Mouse (Mus musculus) thymus, postnatal 25 days (tissue): ENCODE measurements around the gene Taf11.

Experiments
- DNase-seq: peaks from one replicate; pipeline ENCODE4 v3.0.0; 2022

Gene Taf11

GRCm38 (mm10) chr17:27909622-27910500 lies at the start of gene Taf11:
Taf11 (minus strand) TSS chr17:27909844.
- DNase-seq = peak; percentile 80

DNA sequence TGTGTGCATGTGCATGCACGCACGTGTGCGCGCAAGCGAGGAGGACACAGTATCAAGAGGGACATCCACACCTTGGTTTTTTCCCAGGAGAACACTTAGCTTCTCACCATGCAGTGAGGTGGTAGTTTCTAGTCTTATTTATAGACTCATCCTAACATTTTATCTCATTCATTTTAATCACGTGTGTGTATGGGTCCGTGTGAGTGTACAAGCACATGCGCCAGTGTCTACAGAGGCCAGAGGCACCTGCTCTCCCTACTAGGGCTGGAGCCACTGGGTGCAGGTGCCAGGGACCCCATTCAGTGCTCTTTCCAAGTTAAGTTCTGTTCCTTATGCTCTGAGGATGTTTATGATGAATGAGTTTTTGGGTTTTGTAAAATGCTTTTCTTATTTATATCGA lies 48.0 kb upstream of the Taf11 start:
- DNase-seq = no peak

DNA sequence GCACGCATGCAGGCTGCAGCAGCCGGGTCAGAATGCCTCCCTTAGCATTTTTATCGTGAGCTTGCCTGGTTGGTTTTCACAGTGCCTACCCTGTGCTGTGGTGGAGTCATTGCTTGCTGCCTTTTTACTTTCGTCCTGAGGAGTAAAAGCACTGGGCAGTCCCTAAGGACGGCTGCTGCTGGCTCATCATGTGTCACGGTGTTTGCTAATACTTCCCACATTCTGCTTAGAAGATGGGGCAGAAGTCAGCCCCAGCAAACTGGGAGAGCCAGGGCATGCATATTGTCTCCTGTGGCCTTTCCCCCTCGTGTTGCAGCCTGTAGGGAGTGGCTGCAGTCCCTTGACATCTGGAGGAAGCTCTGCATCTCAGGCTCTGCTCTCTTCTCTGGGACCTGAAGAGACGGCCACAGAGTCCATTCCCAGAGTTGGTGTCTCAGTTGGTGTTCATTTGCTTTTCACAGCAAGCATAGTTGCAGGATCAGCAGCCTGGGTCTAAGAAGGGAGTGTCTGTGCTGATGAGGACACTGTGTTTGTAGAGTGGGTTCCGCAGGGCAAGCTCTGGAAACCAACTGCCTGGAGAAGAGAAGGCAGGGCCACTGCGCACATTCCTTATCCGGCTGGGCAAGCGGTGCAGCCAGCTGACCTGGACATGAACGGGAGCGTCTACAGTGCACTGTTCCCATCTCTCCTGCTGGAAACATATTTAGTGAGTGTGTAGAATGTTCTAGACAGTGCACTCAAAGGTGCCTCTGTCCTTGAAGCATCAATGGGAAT lies 45.2 kb upstream of the Taf11 start:
- no peak for DNase-seq

DNA sequence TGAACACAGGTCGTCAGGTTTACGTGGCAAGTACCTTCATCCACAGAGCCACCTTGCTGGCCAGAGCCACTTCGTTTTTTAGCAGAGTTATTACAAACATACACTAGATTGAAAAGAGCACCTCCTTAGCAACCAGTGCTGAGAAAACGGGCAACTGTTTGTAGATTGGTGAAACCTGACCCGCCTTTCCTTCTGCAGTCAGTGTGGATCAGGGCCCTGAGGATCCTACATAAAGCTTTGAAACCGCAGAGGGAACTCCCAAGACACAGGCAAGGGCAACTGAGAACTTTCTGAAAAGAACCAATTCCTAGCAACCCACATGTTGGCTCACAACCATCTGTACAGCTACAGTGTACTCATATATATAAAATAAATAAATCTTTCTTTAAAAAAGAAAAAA lies 43.5 kb upstream of the Taf11 start:
- DNase-seq = no peak

GRCm38 (mm10) chr17:27947155-27947554 lies 37.5 kb upstream of the Taf11 start:
- no peak for DNase-seq

GRCm38 (mm10) chr17:27946371-27946770 lies 36.7 kb upstream of the Taf11 start:
- no peak for DNase-seq

GRCm38 (mm10) chr17:27945546-27946216 lies 36.0 kb upstream of the Taf11 start:
- no peak for DNase-seq

DNA sequence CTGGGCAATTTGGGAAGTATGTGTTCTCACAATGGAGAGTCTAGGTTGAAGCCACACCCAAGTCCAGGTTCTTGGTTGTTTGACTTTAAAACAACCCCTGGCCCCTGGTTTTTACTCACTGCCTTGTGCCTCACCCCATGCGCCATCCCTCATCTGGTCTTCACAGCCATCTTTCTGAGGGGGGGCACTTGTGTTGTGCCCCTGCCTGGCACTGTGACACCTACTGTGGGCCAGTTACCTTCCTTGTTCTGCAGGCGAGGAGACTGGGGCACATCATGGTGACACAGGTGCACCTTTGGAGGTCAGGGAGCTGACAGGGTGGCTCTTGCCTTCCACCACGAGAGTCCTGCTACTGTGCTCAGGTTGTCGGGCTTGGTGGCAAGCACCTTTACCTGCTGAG lies 32.5 kb upstream of the Taf11 start:
- no peak for DNase-seq

GRCm38 (mm10) chr17:27941698-27942097 lies 32.1 kb upstream of the Taf11 start:
- no peak for DNase-seq

DNA sequence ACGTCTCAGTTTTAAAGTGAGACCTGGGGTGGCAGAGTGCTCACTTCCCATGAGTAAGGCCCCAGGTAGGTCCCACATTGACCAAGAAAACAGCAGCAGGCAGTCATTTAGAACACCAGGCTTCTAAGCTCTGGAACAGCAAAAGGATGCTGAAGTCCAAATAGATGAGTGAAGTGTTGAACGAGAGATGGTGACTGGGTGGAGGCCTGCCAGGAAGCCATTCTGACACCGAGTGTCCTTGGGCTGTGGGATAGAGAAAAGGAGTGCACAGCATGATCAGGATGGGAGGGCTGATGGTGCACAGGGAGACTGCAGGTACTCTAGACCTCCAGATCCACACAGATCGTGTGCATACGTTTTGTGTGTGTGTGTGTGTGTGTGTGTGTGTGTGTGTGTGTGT lies 31.5 kb upstream of the Taf11 start:
- no peak for DNase-seq

DNA sequence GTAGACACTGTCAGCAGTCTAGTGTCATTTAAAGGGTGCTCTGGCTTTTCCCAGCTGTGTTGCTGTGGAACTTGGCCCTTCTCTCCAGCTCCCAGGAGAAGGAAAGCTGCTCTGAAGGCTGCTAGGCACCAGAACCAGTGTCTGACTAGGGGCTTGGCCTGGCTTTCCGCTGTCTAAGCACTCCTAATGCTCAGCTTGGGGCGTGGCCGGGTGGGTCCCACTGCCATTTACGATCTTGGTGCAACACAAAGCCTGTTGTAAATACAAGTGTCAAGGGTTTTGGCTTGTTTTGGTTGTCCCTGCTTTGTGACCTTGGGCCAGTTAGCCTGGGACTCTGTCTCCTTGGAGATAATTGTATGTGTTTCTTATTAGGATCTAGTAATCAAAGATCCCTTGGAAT lies 30.7 kb upstream of the Taf11 start:
- no peak for DNase-seq

DNA sequence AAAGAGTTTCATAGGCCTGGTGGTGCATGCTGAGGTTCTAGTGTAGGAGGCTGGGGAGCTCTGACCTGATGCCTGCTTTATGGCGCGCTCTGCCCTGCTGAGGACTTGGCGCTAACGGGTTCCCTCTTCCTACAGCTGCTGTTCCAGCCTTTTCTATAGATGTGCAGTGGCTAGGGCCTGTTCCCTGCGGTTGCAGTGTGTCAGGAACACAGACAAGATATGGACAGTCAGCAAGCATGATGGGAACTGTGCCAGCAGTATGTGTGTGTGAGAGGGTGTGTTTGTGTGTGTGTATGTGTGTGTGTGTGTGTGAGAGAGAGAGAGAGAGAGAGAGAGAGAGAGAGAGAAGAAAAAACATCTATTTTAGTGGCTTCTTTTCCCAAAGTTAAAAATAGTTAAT lies 29.4 kb upstream of the Taf11 start:
- no peak for DNase-seq

DNA sequence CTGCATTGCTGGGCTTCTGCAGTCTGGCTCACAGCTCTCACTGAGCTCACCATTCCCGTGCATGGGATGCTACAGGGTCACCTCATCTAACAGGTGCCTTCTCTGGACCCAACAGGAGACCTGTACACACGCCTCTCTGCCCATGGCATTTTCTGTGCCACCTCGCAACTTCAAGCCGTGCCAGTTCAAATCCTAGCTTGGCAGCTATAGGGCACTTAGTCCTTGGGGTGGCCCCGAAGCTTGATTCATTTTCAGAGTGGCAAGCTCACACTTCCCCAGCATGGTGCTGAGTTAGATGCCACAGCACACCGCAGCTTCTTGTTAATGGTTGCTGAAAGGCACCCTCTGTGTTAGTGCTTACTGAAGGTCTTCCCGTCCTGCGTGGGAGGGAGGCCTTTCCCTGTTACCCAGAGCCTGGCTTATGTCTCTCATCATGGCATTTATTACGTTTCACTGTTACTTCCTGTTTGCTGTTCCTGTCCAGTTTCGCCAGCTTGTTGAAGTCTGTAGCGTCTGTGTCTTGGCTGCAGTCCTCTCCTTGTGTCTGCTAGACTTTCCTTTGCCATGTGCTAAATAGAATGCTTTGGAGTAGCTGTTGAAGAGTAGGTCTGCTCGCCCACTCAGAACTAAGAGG lies 28.6 kb upstream of the Taf11 start:
- DNase-seq = no peak

- DNase-seq = no peak
These were observed 27.5 kb upstream of the Taf11 start for GRCm38 (mm10) chr17:27937054-27937615.

DNA sequence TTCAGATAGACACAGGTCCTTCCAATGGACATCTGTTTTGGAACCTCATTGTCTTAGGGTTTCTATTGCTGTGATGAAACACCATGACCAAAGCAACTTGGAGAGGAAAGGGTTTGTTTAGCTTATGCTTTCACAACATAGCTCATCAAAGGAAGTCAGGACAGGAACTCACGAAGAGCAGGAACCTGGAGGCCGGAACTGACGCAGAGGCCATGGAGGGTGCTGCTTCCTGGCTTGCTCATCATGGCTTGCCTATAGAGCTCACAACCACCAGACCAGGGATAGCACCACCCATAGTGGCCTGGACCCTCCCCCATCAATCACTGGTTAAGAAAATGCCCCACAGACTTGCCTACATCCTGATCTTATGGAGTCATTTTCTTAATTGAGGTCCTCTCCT lies 25.4 kb upstream of the Taf11 start:
- DNase-seq = no peak

DNA sequence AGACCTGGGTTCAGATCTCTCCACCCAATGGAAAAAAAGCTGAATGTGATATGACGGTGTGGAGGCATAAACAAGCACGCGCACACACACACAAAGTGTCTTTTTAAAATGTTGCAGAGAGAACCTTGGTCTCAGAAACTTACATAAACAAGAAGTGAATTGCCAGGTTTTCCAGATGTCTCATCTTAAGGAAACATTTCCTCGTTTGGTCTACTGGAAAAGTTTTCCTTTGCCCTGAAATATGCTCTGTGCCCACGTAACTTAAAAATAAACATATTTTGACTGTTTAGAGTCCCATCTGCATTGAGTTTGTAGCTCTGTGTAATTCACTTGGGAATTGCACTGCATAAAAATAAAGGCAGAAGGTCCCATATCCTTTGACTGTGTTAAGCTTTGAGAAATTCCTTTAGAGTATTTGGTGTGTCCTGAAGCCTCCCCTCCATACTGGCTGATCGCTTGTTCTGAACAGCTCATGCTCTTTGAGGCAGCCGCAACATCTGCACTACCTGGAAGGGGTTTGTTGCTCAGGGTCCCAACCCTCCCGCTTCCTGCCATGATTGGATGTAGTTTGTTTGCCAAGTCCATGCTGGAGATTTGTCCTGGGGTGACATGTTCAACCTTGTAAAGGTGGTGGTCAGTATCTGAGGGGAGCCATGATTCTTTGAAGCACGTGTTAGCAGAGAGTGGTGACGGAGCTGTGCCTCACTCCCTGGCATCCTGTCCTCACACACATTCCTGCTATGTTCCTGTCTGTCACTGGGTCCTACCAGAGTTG lies 24.7 kb upstream of the Taf11 start:
- DNase-seq = no peak

DNA sequence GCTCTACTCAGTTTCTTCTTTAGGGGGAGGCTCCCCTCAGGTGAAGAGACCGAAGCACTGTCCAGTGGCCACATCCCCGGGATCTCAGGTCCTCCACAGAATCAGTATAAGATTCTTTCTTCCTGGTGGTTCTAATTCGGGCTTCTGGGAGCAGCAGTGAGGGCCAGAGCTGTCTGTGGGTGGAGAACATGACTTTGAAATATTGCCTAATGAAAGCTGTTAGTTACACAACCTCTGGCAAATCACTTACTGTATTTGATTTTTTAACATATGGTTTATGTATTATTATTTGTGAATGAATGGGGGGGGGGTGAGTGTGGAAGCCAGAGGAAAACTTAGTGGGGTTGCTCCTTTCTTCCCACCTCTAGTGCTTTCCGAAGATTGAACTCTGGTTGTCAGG lies 22.2 kb upstream of the Taf11 start:
- DNase-seq = no peak

DNA sequence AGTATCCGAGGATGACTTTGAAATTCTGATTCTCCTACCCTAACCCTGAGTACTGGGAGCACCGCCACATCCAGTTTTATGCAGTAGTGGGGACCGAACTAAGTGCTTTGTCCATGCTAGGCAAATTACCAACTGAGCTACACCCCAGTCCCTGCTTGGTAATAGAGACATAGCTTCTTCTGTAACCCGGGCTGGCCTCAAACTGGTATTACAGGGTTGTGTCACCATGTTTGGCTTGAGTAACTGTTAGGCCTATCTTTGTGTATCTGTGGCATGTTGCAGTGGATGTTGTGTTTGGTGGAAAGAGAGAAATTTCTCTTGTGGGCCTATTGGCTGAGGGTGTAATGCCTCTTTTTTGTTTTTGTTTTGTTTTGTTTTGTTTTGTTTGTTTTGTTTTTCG lies 20.6 kb upstream of the Taf11 start:
- DNase-seq = no peak

GRCm38 (mm10) chr17:27925504-27925903 lies 15.9 kb upstream of the Taf11 start:
- no peak for DNase-seq

DNA sequence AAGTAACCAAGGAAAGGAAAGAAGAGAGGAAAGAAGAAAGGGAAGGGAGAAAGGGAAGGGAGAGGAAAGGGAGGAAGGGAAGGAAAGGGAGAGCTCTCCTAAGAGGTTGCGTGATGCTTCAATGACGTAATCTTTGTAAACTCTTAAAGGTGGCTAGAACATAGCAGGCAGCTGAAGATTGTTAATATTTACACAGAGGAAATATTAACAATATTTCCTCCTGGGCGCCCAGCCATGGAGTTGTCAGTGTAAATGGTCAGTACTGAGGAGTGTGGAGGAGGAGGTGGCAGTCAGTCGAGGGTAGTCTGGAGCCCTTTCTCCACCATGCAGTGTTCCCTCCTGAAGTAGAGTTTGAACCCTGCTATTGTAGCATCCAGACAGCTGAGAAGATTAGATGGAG lies 15.4 kb upstream of the Taf11 start:
- DNase-seq = no peak

GRCm38 (mm10) chr17:27922174-27922712 lies 12.6 kb upstream of the Taf11 start:
- no peak for DNase-seq

GRCm38 (mm10) chr17:27920676-27921075 lies 11.0 kb upstream of the Taf11 start:
- DNase-seq = no peak
